Mouse (Mus musculus): Measurements from ENCODE around the gene Msi2.

GRCm38 (mm10) chr11:88687010-88687409 lies 31.3 kb downstream of the Msi2 start:
- TF ChIP-seq POLR2A (IDR thresholded peaks at IDR 0.05; ENCODE audit: borderline replicate concordance, control insufficient read depth, low read depth, low read length) (no peak), CTCF (IDR thresholded peaks at IDR 0.05; ENCODE audit: control insufficient read depth, insufficient read depth, low read length) (no peak)
